Mouse (Mus musculus) brain, adult 2 months (tissue): ENCODE data around the gene Siah1b.

Source experiments
- DNase-seq: peaks from one replicate; pipeline ENCODE4 v3.0.0; 2011; ENCODE audit warnings: low read depth, low spot score

The Siah1b gene

DNA sequence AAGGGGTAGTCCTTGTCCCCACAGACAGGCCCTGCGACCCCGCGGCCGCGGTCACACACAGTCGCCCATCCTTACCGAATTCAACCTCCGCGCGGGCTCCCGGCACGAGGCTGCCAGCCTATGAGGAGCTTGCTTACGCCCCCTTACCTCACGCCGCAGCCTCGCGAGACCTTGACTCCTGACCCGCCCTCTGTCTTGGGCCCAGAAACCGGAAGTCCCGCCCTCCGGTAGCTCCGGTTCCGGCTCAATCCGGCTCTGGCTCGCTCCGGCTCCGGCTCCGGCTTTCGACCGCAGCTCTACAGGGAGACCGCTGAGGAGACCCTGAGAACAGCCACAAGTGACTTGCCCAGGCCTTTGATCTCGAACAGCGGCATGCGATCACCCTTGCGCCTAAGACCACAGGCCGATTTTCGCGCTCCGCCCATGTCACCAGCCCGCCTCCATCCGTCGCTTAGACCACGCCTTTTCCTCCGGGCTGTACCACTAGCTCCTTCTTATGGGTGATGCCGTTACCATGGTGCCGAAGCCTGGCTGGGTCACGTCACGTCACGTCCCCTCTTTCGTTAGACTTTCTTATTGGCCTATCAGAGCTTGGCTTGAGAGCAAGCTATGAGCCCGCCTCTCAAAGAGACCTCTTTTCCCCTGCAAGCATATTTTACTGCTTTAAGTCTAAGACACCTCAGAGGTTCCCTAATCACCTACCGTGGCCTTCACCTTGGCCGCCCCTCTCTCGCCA lies at the start of gene Siah1b:
Gene Siah1b, minus strand, starts transcription at position 454 of the 736 bp plus-strand sequence.
- DNase-seq, result peak; percentile 99

DNA sequence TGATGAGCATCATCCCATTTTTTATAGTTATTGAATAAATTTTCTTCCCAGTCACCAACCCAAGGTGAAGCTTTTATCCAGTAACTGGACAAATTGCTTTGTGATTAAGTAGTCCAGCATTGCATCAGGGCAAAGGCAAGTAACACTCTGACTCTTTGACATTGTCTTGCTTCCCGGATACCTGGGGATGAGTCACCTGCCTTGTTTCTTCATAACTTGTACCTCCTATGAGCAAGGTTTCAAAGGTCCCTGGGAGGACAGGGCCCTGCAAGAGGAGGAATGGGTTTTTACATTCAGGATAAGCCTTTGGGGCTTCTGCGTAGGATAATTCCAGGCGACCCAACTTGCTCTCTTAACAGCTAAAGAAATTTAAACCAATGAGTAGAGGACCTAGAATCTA lies 47.6 kb upstream of the Siah1b start:
- no peak for DNase-seq

DNA sequence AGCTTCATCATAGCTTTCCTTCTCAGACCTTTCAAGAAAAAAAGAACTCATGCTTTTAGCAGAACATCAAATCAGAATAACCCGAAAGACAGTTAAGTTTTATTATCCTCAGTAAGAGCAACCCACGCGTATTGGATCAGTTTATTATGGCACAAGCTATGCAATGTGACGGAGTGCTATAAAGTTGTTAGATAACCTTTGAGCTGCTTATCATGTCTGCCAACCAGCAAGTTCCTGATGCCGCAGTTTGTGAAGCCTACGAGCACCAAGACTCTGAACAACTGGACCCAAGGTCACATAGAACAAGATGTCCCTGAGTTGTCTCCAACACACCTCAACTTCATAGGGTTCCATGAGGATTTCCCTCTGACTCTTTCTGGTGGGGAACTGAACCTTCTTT lies 37.5 kb upstream of the Siah1b start:
- no peak for DNase-seq

DNA sequence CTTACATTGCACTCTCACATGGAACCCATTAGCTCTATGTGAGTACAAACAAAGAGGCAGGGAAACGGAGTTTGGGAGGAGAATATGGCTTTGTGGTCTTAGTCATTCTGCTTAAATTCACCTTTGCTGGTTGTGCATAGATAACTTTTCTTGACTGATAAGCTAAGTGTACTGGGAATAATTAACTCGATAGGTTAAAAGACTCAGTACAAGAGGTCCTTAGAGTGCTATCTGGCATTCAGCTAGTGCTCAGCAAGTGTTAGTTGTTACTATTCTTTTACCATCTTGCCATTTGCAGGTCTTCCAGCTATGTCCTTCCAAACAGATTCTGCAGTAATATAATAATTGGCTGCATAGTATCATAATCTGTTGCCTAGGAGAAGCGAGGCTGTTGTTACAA lies 34.9 kb upstream of the Siah1b start:
- DNase-seq, result no peak

DNA sequence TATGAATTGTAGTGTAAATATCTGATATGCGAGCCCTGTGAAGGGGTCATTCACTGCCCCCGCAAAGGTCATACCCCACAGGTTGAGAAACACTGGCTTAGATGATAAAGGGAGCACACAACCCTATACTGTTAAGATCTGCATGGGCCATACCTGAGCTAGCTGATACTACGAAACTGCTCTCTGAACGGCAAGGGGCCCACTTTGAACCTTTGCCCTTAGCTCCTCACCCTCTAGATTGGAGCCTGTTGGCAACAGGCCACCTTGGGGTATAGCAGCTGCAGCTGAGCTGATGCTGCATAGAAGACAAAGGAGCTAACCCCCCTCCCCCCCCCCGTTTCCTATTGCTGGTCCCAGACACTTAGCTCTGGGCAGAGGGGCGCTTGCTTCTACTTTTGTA lies 26.4 kb upstream of the Siah1b start:
- DNase-seq, result peak; percentile 5

DNA sequence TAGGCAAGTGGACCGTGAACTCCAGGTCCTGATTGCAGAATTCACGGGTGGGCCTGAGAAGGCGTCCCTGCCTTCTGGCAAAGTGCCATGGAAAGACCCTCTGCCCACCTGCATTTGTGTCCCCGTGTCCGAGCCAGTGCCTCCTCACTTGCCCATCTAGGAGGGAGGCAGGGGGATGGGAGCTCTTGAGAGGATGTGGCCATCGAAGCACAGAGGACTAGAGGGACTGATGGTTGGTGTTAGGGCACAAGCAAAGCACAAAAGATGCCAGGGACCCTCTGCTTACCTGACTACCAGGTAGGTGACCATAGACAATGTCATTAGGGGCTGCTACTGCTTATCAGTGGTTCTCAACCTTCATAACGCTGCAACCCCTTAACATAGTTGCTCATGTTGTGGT lies 25.9 kb upstream of the Siah1b start:
- DNase-seq, result no peak

DNA sequence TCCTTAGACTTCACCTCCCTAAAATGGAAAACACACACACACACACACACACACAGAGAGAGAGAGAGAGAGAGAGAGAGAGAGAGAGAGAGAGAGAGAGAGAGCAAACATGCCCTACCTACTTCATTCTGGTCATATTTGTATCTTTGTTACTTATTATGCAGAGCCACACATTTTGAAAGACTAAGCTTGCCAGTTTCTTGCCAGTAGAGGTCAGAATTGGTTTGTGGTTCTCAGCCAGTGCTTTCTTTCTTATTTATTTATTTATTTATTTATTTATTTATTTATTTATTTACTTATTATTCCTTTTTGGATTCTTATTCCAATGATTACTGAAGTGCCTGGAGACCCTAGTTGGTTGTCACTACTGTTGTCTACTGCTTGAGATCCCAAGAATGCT lies 25.2 kb upstream of the Siah1b start:
- peak; percentile 47 for DNase-seq

DNA sequence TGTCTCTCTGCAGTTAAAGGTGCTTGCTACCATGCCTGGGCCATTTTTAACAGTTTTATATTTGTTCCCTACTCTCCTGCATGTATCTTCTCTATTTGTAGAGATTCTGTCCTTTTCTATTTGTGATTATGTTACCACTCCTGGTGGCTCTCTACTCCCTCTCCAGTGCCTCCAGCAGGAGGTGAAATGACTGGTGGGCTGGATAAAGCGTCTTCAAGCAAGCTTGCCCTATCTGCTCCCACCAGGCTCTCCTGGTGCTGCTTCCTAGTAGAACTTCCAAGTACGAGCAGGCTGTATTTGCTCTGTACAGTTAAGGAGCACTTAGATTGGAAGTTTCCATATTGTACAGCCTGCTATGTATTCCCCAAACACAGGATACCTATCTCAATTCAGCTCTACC lies 19.5 kb upstream of the Siah1b start:
- no peak for DNase-seq

DNA sequence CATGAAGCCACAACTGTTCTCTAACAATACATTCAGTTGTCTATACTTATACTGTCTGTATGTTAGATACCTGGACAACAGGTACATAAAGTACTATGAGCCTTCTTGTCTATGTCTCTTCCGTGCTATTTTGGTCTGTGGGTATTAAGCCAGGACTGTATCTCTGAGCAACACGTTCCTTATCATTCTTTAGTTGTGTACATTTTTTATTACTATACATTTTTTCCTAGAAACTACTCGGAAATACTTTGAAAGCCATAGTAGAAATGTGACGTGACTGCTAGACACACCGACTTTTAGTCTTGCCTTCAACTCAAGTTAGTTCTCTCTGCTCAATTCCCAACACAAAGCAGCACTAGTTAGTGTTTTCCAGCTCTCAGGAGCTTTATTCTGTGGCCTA lies 17.1 kb upstream of the Siah1b start:
- no peak for DNase-seq

DNA sequence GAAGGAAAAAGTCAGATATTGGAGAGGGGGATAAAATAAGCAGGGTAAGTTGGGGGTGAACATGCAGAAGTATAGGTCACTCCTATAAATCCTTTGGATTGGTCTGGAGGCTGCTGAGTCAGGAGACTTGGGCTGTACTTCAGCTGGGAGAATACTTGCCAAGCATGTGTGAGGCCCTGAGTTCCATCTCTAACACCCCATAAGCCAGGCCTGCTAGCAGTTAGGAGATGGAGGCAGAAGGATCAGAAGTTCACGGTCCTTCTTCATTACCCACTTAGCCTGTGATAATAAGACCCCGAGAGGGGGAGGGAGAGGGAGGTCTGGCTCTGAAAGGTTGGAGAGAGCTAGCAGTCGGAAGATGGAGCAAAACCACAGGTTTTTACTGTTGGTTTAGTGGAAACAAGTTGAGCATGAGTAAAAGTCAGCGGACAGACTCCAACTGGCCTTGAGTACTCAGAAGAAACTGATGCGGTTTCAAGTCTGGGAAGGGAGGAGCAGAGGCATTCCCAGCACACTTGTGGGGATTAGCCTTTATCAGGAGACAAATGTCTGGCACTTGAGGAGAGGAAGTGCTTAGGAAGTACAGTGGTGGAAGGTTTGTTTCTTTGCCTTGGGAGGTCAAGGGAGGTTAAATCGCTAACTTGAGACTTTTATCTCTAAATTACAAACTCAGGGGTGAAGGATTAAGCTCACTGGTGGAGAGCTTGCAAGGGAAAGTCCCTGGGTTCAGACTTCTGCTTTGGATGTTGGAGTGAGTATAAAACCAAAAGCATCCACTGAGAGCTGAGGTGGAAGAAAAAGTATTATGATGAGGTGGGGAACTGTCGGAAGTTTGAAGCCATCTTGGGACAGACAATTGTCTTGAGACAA lies 16.2 kb upstream of the Siah1b start:
- no peak for DNase-seq

DNA sequence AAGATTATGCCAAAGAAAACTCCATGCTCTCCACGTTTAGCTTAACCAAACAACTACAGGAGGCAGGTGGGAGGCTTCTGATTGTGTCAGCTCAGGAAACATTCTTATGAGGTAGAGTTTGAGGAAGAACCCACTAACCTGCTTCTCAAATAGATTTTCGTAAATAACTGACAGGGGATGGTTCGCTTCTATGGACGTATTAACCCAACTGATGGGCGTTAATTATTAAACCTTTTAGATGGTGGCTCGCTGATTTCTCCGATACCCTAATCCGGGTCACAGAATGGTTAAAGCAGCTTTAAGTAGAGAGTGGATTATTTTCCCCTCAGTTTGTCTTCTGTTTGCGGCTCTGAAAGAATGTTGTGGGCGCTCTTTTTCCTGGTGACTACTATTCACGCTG lies 13.6 kb upstream of the Siah1b start:
- DNase-seq, result no peak

DNA sequence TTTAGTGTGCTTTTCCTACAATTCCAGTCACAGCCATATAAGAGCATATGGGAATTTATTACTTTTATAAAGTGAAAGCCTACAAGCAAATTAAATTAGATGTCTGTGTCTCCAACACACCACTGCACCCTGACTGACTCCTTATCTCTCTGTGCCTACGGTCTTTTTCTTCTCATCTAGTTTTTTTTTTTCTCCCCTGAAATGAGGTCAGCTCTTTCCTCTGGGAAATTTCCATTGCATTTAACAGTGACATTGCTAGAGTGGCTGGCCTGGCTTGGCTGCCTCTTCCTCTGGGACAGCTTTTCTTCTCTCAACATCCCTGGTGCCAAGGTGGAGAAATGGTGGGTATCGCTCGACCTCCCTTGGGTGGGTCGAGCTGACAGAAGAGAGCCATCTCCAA lies 12.3 kb upstream of the Siah1b start, which contains the start of gene Cltrn:
Gene Cltrn, plus strand, starts transcription at position 249 of the 400 bp plus-strand sequence.
- DNase-seq, result peak; percentile 13

DNA sequence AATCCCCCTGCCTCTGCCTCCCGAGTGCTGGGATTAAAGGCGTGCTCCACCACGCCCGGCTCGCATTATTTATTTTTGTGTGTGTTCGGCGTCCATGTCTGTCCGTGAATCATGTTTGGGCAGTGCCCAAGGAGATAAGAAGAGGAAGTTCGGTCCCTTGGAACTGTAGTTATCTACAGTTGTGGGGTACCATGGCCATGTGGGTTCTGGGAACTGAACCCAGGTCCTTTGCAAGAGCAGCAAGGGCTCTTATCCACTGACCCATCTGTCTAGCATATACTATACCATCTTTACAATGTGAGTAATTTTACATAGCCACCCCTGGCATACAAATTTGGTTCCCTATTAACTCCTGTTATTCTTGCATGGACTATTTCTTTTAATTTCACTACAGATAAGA lies 5.7 kb upstream of the Siah1b start:
- DNase-seq, result no peak

DNA sequence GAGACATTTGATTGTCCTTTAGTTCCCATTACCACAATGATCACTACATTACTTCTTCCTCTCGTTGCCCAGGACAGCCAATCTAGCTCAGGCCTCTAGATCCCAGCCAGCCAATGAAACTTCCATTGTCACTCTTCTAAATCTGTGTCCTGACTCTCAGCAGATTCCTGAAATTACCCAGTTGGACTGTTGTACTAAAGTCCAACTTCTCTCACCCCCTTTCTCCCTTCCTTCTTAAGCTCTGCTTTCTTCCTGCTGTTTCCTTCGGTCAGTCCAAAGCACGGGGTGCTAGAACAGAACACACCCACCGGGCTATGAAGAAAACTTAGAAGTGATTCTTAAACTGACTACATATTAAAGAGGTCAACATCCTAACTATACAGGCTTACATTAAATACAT lies 7.3 kb downstream of the Siah1b start:
- no peak for DNase-seq

DNA sequence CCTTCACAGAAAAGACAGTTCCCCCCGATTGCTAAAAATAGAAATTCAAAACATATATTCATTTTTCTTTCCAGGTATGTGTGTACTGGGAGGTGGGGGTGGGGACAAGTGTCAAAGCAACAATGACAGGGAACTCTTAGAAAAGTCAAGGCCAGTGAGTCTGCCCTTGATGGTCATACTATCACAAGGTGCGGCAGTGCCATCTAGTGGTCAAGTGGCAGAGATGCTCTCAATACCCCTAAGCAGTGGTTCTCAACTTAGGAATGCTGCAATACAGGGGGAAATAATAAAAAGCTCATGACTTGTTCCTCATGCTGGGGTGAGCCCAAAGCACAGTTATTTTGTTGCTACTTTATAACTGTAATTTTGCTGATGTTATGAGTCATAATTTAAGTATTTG lies 10.1 kb downstream of the Siah1b start:
- peak; percentile 85 for DNase-seq

DNA sequence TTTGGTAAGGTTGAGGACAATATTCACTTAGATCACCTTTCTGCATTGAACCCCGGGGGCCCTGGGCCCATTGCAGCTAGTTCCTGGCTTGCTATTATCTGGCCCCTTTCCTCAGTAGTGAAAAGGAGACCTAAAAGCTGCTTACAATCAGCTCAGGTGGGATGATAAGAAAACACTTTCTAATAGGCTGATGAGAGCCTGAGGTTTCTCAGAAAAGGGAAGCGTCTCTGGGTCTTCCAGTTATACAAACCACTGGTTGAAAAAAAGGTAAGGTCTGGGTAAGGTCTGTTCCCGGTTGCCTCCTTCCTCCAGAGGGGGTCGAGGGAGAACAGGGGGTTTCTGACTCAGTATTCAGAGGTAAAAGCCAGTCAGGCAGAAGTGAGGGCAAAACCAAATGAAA lies 17.2 kb downstream of the Siah1b start:
- DNase-seq, result no peak

DNA sequence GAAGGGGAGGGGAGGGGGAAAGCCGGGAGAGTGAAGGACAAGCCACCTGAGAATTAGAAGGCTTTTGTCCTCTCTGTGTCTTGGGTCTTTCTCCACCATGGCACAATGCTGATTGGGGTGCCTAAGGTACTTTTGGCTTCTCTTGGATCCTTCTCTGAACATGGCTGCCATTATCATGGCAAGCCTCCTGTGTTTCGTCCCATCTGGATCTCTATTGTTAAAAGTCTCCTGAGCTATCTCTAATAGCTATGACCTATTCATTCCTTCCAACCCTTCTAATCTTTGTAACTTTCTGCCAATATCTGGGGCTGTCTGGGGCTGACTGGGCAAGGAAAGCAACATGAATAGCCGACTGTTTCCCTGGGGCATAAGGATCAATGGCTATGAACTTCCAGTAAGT lies 17.8 kb downstream of the Siah1b start:
- no peak for DNase-seq

DNA sequence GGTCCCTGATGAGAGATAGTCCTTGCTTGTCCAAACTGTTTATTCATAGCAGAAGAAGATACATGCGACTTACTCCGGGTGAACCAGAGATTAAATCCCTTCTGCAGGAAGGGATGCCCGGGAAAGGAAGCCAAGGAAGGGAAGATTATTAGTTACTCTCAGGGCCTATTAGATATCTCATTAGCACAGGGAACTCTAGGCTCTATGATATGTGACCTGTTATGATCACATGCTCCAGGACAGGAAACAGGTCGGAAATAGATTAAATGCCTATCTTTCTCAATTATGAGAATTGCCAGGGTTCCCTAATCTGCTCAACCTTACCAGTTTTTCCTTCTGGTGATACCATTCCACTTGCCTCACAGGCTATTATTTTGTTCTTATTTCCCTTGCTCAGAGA lies 20.6 kb downstream of the Siah1b start:
- DNase-seq, result no peak

DNA sequence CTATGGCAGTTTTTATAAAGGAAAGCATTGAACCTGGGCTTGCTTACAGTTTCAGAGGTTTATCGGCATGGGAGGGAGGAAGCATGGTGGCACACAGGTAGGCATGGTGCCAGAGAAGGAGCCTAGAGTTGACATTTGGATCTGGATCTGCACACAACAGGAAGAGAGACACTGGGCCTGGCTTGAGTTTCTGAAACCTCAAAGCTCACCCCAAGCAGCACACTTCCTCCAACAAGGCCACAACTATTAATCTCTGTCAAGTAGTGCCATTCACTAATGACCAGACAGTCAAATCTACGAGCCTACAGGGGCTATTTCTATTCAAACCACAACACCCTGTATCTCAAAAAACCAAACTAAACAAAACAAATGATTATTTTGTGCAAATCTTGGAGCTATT lies 29.6 kb downstream of the Siah1b start:
- no peak for DNase-seq

DNA sequence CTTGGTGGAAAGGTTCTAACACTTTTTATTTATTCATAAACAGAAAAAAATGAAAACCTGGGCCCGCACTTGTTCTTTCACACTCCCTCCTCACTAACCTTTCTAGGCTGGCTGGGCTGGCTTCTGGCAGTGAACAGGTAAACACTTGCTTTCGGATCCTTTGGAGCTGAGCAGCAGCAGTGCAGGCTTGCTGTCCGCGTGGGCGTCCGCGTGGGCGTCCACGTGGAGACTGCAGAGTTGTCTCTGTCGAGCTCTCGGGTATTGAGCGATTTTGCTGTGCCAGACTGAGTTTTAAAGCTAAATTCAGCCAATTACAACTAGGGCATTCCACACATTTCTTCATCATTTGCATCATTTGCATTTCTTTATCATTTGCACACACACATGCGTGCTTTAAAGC lies 34.2 kb downstream of the Siah1b start:
- peak; percentile 61 for DNase-seq

DNA sequence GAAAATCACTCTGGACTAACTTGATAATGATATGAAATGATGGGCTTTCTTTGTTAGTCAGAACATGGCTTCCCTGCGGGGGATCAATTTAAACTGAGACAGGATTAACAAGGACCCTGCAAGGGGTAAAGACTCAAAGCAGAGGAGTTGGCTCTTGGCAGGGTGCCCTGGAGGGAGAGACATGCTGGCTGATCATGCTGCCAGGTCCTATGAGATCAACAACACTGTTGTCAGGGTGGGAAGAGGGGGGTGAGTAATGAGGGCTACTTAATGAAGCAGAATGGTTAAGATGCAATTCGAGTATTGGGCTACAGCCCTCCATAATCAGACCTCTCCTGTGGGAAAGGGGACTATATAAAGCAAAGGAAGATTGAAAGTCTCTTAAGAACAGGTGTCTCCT lies 37.4 kb downstream of the Siah1b start:
- DNase-seq, result no peak

DNA sequence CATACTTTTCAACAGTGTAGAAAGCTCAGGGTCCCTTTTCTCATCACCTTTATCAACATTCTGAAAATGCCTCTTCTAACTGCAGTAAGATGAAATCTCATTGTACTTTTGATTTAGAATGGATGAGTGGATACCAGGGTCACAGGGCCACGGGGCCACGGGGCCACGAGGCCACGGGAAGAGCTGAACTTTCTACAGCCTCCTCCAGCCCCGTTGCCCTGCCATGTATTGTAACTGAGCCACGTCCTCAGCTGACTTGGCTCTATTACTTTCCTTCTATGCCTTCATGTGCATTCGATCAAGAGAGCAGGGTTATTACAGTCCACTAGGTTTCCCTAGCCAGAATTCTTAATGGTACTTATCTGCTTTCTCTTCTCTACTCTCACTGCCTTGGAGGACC lies 40.4 kb downstream of the Siah1b start:
- DNase-seq, result no peak

DNA sequence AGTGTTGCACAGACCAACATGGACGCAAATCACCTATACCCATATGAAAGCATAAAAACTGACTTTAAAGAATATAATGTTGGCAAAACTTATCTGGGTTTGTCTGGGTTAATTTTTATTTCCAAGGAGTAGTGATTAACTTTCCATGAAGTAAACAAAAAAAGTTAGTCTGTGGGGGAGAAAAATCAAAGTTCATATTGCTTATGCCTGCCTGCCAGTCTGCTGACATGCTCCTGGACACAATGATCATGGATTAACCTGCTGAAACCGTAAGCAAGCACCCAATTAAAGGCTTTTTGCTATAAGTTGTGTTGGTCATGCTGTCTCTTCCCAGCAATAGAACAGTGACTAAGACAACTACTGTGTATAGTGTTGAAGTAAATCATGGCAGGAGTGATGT lies 40.9 kb downstream of the Siah1b start:
- no peak for DNase-seq
